Mouse (Mus musculus): ENCODE results near the gene Hspb11. TPM values are rescaled to one million over a fixed set of nuclear protein-coding genes. Genes with fewer than 3 reads are reported as not detected.

The Hspb11 gene
- polyA plus RNA-seq, 2 experiments from 2014 or later, result 27.9 to 34.0 TPM

DNA sequence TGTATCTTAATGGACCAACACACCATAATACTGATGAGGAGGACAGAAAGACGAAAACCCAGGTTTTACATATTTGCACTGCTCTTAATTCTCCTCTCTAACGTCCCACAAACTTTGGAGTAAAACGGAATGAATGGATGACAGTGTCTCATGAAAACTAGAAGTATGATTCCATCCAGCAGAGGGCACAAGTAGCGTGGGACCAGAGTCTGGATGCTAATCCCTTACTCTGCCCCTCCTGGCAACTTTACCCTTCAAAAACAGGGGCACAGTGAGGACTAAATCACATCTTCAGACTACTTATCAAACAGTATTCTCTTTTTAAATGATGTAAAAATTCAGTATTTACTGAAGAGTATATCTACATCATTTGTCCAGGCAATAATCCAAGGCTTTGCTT is 2.9 kb upstream of the Hspb11 start:
- ATAC-seq, result no peak

DNA sequence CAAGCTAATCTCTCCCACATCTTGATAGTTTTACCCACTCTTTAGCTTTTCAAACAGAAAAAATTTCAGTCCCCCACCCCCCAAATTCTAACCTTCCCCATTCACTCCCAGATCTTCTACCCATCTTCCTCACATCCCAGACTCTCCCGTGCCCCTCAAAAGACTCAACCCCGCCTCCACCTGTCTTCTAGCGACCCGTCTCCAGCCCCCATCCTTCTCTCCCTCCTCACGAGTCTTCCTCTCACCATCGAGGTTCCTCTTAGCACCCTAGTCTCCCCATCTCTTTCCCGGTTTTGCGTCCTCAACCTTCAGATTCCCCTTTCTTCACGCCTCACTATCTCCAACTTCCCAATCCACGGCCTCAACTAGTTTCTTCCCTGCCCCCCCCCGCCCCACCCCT is 871 bp upstream of the Hspb11 start:
- no peak for ATAC-seq

DNA sequence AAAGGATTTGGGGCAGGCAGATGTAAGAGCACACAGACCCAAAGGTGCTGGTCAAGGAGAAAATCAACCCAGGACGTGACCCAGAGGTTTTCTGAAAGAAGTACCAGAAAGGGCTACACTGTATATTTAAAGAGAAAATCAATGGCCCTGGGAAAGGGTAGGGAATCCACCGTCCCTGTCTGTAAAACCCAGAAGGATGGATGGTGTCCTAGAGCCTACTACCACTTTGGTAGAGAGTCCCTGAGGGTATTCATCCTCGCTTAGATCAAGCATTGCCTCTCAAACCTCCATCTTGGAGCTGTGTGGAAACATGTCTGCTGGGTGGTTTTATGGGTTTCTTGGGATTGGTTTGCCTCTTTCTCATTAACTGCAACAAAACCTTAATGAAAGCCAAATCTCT is 1.0 kb downstream of the Hspb11 start:
- no peak for ATAC-seq

- ATAC-seq, result no peak
Observed at GRCm38 (mm10) chr4:107260001-107260400, 6.6 kb downstream of the Hspb11 start.

GRCm38 (mm10) chr4:107273683-107274082 is 20.3 kb downstream of the Hspb11 start:
- ATAC-seq, result no peak

DNA sequence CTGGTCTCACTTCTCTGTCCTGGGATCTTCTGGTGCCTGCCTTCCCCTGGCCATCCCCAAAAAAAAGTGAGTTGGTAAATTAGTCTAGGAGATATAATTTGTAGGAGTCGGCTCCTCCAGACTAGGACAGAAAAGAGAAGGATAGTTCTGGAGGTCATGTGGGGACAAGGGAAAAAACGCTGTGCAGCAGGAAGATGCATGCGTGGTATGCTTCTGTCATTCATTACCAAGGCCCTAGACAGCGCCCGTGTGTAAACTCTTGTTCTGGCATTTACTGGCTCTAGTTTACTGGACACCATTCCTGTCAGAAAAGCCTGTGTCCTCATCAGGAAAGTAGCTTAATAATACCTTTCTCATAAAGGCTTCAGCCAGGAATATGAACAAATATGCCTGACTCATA is 21.1 kb downstream of the Hspb11 start:
- ATAC-seq, result no peak

DNA sequence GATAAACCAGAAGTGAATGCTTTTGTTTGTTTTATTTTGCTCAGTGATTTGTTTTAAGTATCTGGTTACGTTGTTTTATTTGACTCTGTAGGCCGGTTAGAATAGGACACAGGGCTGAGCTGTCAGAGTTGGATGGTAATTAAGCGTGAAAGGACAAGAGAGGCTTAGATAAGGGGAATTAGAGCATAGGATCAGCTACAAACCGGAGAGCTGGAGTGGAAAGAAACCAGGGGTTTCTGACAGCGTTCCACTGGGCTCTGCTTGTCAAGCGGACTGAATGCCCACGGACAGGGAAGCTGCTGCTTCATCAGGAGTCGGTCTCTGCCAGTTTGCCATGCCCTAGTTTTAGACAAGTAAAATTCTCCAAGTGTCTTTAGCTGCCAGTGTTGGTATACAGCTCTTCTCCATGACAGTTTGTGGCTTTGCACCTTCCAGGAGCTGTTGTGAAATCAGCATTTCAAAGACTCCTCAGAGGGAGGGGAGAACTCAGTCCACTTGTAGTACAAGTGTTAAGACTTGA is 24.9 kb downstream of the Hspb11 start:
- no peak for ATAC-seq

DNA sequence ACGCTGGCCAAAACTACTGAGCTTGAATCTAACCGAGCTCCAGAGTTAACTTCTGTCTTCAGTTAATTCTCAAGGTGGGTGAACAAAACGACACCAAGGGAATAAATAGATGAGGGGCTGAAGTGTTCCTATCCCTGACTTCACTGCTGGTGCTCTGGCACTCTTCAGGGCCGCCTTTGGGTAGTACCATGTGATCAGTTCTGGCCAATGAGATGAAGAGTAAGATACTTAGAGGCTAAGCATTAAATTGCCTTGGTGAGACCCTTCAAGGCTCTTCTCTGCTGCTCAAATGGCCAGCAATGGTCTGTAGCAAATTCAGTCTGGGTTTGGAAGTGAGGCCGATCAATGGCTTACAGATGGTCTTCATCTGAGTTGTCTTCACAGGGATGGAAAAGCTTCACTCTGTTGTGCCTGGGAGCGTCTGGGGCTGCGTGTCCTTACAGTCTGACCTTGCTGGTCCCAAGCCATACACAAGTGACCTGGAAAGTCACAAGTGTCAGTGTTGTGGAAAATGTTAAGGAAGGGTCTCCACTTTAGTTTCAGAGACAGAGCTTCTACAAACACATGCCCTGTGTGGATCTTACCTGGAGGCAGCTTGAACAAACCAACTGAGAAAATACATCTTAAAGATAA is 27.6 kb downstream of the Hspb11 start:
- no peak for ATAC-seq

GRCm38 (mm10) chr4:107285446-107286200 is 32.2 kb downstream of the Hspb11 start:
- no peak for ATAC-seq

GRCm38 (mm10) chr4:107286386-107286785 is 33.0 kb downstream of the Hspb11 start:
- no peak for ATAC-seq

DNA sequence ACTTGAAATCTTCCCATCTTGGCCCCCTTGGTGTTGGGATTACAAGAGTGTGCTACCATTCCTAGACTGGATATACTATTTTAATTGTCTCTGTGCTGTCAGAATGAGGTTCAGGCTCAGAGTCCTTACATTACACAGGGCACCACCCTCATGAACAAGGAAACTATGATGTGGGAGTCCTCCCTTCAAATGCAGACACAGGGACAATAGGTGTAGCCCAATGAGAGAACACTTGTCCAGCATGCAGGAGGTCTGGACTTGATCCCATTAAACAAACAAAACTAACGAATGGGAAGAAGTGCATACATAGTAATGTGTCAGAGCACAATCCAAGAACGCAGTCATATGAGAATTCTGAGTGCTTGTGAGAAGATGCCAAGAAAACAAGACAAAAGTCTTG is 34.1 kb downstream of the Hspb11 start:
- no peak for ATAC-seq

DNA sequence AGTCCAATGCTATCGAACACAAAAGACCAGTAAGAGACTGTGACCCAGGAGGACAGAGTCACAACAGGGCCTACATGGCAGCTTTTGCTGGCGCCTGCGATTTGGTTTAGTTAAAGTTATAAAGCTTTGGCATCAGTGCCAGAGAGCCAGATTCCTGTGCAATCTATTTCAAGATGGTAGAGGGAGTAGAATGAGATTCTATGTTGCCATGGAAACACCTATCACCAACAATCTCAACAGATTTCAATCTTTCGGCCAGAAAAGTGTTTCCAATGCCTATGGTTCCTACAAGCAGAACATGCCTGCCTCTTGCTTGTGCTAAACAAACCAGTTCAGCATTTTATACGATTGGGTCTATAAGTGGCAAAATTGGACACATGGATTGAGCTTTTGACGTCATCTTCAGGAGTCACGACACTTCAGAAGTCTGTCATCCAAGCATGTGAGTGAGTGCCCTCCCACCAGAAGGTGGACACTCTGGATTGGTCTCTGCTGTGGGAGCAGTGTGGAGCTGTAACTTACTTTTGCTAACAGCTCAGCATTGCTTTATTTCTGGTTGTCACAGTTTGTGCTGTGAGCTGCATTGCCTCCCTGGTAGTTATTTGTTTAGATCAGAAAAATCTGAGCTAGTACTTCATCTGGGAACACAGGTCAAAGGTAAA is 38.3 kb downstream of the Hspb11 start:
- ATAC-seq, result no peak

DNA sequence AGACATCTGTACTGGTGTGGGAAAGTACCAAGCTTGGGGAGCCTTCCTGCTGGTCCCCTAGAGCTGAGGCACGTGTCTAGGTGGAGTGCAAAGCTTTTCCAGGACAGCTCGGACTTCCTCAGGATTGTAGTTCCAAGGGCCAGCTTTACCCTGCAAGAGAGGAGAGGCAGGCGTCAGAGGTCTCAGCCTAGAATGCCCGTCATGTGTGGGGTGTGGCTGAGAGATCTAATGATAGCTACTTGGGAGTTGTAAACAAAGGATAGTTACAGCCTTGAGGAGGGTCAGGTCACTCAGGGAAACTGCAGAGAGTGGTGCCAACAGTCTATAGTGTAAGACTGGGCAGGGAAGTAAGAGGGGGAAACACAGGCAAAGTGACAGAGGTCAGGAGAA is 38.9 kb downstream of the Hspb11 start:
- ATAC-seq, result no peak

DNA sequence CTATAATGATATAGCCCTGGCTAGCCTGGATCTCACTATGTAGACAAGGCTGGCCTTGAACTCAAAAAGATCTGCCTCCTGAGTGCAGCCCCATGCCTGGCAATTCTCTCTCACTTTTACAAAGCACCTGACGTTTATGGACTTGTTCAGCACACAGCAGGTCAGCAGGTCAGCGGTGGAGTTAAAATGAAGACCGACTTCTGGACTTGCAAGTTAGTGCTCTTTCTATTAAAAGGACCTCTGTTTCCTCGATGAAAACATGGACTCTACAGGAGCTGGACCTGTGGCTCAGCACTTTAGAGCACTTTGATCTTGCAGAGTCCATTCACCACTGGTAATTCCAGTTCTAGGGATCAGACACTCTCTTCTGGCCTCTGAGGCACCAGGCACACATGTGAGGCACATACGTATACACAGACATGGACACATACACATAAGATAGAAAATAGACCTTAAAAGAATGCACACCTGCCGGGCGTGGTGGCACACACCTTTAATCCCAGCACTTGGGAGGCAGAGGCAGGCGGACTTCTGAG is 44.7 kb downstream of the Hspb11 start:
- ATAC-seq, result no peak

DNA sequence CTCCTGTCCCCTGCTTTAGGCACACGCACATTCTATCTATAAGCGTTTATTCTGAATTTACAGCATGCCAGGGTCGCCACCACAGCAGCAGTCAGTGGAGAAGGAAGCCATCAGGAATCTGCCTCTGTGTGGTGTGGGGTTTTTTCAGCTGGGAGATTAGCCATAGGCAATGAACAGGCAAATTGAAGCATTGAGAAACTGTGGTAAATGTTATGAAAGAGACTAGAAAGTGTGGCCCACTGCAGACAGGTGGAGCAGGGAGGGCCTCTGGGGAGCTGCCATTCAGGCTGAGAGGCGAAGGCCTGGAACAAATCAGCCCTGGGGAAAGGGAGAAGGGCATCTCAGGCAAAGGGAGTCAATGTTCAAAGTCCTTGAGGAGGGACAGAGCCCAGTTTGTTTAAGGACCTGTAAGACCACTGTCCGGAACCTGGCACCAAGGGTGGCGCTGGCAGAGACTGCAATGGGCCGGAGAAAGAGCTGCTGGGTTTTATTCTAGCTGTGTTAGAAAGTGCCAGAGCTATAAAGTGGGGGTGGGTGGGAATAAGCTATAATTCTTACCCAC is 46.5 kb downstream of the Hspb11 start:
- ATAC-seq, result no peak

DNA sequence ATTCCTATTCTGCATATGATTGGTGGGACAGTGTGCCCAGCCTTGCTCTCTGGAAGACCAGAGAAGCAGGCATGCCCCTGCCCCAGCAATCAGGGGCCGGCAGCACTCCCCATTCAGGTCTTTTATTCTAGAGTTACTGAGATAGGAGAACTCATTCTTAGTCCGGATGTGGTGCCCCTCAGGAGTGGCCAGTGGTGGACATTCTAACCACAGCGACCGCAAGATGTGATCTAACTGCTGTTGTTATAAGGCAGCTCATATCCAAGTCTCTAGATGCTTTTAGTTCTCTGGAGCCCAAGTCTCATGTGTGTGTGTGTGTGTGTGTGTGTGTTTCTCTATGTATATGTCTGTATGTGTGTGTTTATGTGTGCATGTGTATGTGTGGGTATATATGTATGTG is 47.0 kb downstream of the Hspb11 start:
- no peak for ATAC-seq

GRCm38 (mm10) chr4:107300902-107301555 is 47.6 kb downstream of the Hspb11 start:
- ATAC-seq, result no peak

GRCm38 (mm10) chr4:107302221-107302620 is 48.8 kb downstream of the Hspb11 start:
- no peak for ATAC-seq

DNA sequence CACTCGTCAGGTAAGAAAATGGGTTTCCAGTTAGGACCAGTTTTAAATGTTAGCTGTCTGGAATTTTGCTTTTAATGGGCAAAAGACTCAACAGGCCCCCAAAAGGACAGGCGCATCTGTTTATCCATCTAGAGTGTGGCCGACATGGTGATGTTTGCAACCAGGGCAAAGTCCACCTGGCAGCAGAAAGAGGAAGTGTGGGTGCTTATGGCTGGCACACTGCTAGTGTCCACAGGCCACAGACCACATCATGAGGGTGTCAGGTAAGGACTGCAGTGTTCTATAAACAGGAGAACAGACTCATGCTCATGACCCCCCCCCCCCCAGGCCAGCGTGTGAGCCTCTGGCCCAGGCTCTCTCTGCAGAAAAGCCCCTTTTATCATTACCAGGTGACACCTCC is 49.4 kb downstream of the Hspb11 start:
- no peak for ATAC-seq

DNA sequence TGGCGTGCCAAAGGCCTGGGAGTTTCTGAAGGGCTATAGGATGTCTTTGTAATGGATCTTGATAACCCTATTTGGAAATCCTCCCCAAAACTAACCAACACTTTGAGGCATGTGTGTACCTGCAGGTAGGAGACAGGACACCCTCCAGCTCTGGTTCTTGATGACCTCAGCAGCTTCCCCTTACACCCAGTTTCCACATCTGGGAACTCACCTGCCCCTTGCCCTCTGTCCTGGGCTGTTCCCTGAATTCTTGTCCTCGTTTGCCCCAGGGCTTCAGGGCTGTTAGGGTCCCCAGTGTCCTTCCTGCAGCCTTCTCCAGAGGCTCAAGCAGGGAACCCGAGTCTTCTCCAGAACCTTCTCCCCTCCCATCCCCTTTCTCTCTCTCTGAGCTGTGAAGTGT is 50.1 kb downstream of the Hspb11 start:
- ATAC-seq, result no peak

DNA sequence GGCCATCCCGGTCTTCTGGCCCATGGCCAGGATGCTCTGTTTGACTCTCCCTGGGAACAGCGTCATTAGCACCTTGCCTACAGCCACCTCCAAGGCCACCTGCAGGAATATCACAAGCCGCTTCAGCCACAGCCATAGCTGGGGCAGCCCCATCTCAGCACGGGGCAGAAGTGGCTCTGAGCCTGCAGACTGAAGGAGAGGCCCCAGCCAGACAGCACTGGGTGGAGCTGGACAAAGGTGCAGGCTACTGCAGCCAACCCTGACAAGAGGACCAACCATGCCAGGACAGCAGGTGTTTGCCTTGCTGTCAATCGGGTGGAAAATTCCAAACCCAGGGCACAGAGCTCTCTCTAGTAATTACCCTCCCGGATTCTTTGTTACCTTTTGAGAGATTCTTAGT is 53.6 kb downstream of the Hspb11 start, which contains the start of gene Dio1:
TSS of gene Dio1 (minus strand) at position 204 of the 400 bp plus-strand sequence.
- no peak for ATAC-seq

DNA sequence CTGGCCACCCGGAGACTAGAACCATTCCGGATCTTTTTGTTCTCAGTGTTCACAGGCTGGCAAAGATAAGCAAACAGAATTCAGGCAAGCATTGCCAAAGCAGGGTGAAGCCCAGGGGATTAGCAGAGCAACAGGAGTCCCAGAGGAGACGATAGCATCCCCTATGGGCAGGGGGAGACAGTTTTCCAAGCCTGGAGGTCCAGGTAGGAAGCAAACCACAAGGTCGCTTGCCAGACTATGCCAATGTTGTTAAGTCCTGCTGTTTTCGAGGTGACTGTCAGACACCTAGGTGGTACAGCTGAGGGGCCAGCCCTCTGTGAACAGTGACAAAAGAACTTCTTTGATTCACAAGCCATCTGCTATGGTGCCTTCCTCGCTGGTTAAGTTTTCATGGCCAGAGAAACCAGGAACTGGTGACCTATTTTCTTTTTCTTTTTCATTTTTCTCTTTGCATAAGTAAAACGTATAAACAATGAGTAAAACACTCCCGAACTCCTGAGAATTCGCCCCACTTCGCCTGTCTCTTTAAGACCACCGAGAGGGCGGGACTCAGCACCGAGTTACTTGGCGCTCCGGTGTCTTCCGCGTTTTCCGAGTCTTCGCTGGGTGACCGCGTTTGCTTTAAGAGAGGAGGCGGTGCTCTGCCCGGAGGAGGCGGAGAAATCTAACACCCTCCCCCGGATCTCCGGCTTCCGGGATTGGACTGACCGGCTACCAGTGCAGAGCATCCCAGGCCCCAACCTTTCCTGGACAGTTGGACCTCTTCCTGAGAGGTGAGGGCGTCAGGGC is 60.5 kb downstream of the Hspb11 start, which contains the start of gene Yipf1:
TSS of gene Yipf1 (plus strand) at position 674 of the 789 bp plus-strand sequence.
- ATAC-seq, result peak; percentile 99

Measured in activated CD4-positive, CD25-positive, alpha-beta regulatory T cell, adult 4 months (primary cell).